Mouse (Mus musculus): ENCODE results near the gene H2afy. TPM values are rescaled to one million over a fixed set of nuclear protein-coding genes. Genes with fewer than 3 reads are reported as not detected.

H2afy gene
- polyA plus RNA-seq, 1 experiment from 2014 or later = 548 TPM

- H3K4me1 ChIP-seq = peaks cover 9% of the 10 kb centered on the region
- H3K9ac ChIP-seq = no peak overlapping the region
- H3K27me3 ChIP-seq = peaks cover 12% of the 10 kb centered on the region; the same call in 1 of the 2 replicates
- H3K27ac ChIP-seq = no peak overlapping the region
- no peaks in the 10 kb centered on the region for H3K9me3 ChIP-seq (replicated peaks)
- H3K36me3 ChIP-seq (ENCODE audit: poor library complexity, severe bottlenecking) = no peaks in the 10 kb centered on the region
- WGBS = 18% methylated on average over 11 of the region's 11 CpGs
- no peak overlapping the region for H3K4me3 ChIP-seq
- ATAC-seq = no peak
- no peak overlapping the region for H3K4me2 ChIP-seq
Measured at GRCm38 (mm10) chr13:56142382-56143150, 6.4 kb upstream of the H2afy start.

- no peaks in the 10 kb centered on the region for H3K9me3 ChIP-seq (replicated peaks)
- ATAC-seq = no peak
- no peak overlapping the region for H3K4me2 ChIP-seq
- no peak overlapping the region for H3K4me3 ChIP-seq
- no peaks in the 10 kb centered on the region for H3K36me3 ChIP-seq (ENCODE audit: poor library complexity, severe bottlenecking)
- H3K27ac ChIP-seq = no peak overlapping the region
- WGBS = 76% methylated on average over 6 of the region's 6 CpGs
- no peak overlapping the region for H3K9ac ChIP-seq
- peaks cover 9% of the 10 kb centered on the region; the same call in 1 of the 2 replicates for H3K27me3 ChIP-seq
- H3K4me1 ChIP-seq = peaks cover 19% of the 10 kb centered on the region
Measured at GRCm38 (mm10) chr13:56139167-56139751, 3.1 kb upstream of the H2afy start.

GRCm38 (mm10) chr13:56135231-56136052, 719 bp downstream of the H2afy start:
- Histone ChIP-seq H3K4me3 (peak overlapping the region; percentile 98), H3K4me1 (peaks cover 31% of the 10 kb centered on the region), H3K9me3 (replicated peaks) (no peaks in the 10 kb centered on the region), H3K4me2 (peak overlapping the region; percentile 91), H3K27me3 (no peaks in the 10 kb centered on the region), H3K9ac (peak overlapping the region; percentile 99), H3K27ac (peak overlapping the region; percentile 77), H3K36me3 (ENCODE audit: poor library complexity, severe bottlenecking) (peaks cover 25% of the 10 kb centered on the region)
- 1% methylated on average over 49 of the region's 89 CpGs for WGBS
- peak; percentile 92 for ATAC-seq

DNA sequence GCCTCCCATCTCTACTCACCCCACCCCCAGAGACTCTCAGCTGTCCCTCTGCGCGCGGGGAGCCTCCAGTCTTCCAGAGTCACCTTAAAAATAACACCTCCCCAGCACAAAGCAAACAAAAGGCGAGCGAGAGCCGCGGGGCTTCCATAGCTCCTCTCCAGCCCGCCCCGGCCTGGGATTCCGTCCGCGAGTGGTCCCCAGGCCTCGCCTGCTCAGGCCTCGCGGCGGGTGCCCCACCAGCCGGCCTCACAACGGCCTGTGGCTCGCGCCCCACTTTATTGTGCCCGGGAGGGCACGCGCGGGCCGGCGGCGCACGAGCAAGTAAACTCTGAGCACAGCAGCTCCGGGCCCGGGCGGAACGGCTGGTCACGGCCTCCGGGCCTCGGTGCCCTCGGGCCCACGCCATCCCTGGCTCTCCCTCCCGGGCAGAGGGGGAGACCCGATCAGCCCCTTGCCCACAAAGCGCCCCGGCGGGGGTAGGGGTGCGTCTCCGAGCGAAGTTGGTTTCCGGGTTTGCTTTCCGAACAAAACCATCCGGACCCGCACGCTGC, 1.5 kb downstream of the H2afy start:
- peaks cover 31% of the 10 kb centered on the region for H3K4me1 ChIP-seq
- peak; percentile 48 for ATAC-seq
- H3K4me3 ChIP-seq = peak overlapping the region; percentile 98
- under 1% methylated on average over 49 of the region's 50 CpGs for WGBS
- H3K9me3 ChIP-seq (replicated peaks) = no peaks in the 10 kb centered on the region
- peak overlapping the region; percentile 99 for H3K9ac ChIP-seq
- no peaks in the 10 kb centered on the region for H3K27me3 ChIP-seq
- peaks cover 32% of the 10 kb centered on the region for H3K36me3 ChIP-seq (ENCODE audit: poor library complexity, severe bottlenecking)
- H3K4me2 ChIP-seq = peak overlapping the region; percentile 91
- peak overlapping the region; percentile 77 for H3K27ac ChIP-seq

GRCm38 (mm10) chr13:56134031-56134430, 2.1 kb downstream of the H2afy start:
- H3K27me3 ChIP-seq = no peaks in the 10 kb centered on the region
- ATAC-seq = no peak
- peak overlapping the region; percentile 91 for H3K4me2 ChIP-seq
- peak overlapping the region; percentile 99 for H3K9ac ChIP-seq
- H3K9me3 ChIP-seq (replicated peaks) = no peaks in the 10 kb centered on the region
- peak overlapping the region; percentile 98 for H3K4me3 ChIP-seq
- peaks cover 34% of the 10 kb centered on the region for H3K36me3 ChIP-seq (ENCODE audit: poor library complexity, severe bottlenecking)
- H3K4me1 ChIP-seq = peaks cover 31% of the 10 kb centered on the region
- H3K27ac ChIP-seq = no peak overlapping the region
- 47% methylated on average over 5 of the region's 5 CpGs for WGBS

GRCm38 (mm10) chr13:56132941-56133340, 3.2 kb downstream of the H2afy start:
- H3K9ac ChIP-seq = peak overlapping the region; percentile 30; the same call in 1 of the 2 replicates
- H3K27me3 ChIP-seq = no peaks in the 10 kb centered on the region
- no peak overlapping the region for H3K27ac ChIP-seq
- 0 out of 2 replicates have a peak overlapping the region, but pooled peaks have one; percentile 98 for H3K4me3 ChIP-seq
- peak overlapping the region; percentile 91; the same call in 1 of the 2 replicates for H3K4me2 ChIP-seq
- ATAC-seq = no peak
- WGBS = 90% methylated on average over 7 of the region's 7 CpGs
- no peaks in the 10 kb centered on the region for H3K9me3 ChIP-seq (replicated peaks)
- H3K36me3 ChIP-seq (ENCODE audit: poor library complexity, severe bottlenecking) = peaks cover 42% of the 10 kb centered on the region
- H3K4me1 ChIP-seq = peaks cover 31% of the 10 kb centered on the region

GRCm38 (mm10) chr13:56132326-56132936, 3.7 kb downstream of the H2afy start:
- ATAC-seq = no peak
- H3K9me3 ChIP-seq (replicated peaks) = no peaks in the 10 kb centered on the region
- H3K27me3 ChIP-seq = no peaks in the 10 kb centered on the region
- peaks cover 31% of the 10 kb centered on the region for H3K4me1 ChIP-seq
- peaks cover 47% of the 10 kb centered on the region for H3K36me3 ChIP-seq (ENCODE audit: poor library complexity, severe bottlenecking)
- 91% methylated on average over 11 of the region's 11 CpGs for WGBS
- 0 out of 2 replicates have a peak overlapping the region, but pooled peaks have one; percentile 91 for H3K4me2 ChIP-seq
- H3K4me3 ChIP-seq = no peak overlapping the region
- H3K27ac ChIP-seq = no peak overlapping the region
- no peak overlapping the region for H3K9ac ChIP-seq

GRCm38 (mm10) chr13:56130544-56130943, 5.6 kb downstream of the H2afy start:
- ATAC-seq = no peak
- peaks cover 66% of the 10 kb centered on the region for H3K36me3 ChIP-seq (ENCODE audit: poor library complexity, severe bottlenecking)
- H3K4me2 ChIP-seq = no peak overlapping the region
- no peak overlapping the region for H3K4me3 ChIP-seq
- H3K9ac ChIP-seq = no peak overlapping the region
- no peak overlapping the region for H3K27ac ChIP-seq
- no peaks in the 10 kb centered on the region for H3K27me3 ChIP-seq
- peaks cover 23% of the 10 kb centered on the region for H3K4me1 ChIP-seq
- 95% methylated on average over 8 of the region's 8 CpGs for WGBS
- H3K9me3 ChIP-seq (replicated peaks) = no peaks in the 10 kb centered on the region

GRCm38 (mm10) chr13:56129578-56129977, 6.6 kb downstream of the H2afy start:
- Histone ChIP-seq H3K4me2 (no peak overlapping the region), H3K36me3 (ENCODE audit: poor library complexity, severe bottlenecking) (peaks cover 75% of the 10 kb centered on the region), H3K9ac (no peak overlapping the region), H3K27me3 (no peaks in the 10 kb centered on the region), H3K27ac (no peak overlapping the region), H3K9me3 (replicated peaks) (no peaks in the 10 kb centered on the region), H3K4me1 (peaks cover 23% of the 10 kb centered on the region), H3K4me3 (no peak overlapping the region)
- WGBS = over 99% methylated on average over 3 of the region's 3 CpGs
- no peak for ATAC-seq

GRCm38 (mm10) chr13:56129014-56129413, 7.1 kb downstream of the H2afy start:
- over 99% methylated on average over 4 of the region's 4 CpGs for WGBS
- Histone ChIP-seq H3K4me1 (peaks cover 18% of the 10 kb centered on the region), H3K27ac (no peak overlapping the region), H3K27me3 (no peaks in the 10 kb centered on the region), H3K9me3 (replicated peaks) (no peaks in the 10 kb centered on the region), H3K4me3 (no peak overlapping the region), H3K36me3 (ENCODE audit: poor library complexity, severe bottlenecking) (peaks cover 81% of the 10 kb centered on the region), H3K9ac (no peak overlapping the region), H3K4me2 (no peak overlapping the region)
- ATAC-seq = no peak

- 92% methylated on average over 10 of the region's 10 CpGs for WGBS
- H3K36me3 ChIP-seq (ENCODE audit: poor library complexity, severe bottlenecking) = peaks cover 90% of the 10 kb centered on the region
Measured at GRCm38 (mm10) chr13:56125632-56126031, 10.5 kb downstream of the H2afy start.

More at GRCm38 (mm10) chr13:56125632-56126031, 10.5 kb downstream of the H2afy start:
- no peak overlapping the region for H3K4me3 ChIP-seq
- no peaks in the 10 kb centered on the region for H3K4me1 ChIP-seq
- H3K4me2 ChIP-seq = no peak overlapping the region
- no peak overlapping the region for H3K27ac ChIP-seq
- H3K9ac ChIP-seq = no peak overlapping the region
- no peak for ATAC-seq
- H3K9me3 ChIP-seq (replicated peaks) = no peaks in the 10 kb centered on the region
- H3K27me3 ChIP-seq = no peaks in the 10 kb centered on the region
